Mouse (Mus musculus) layer of hippocampus, adult 9-10 months (tissue): ENCODE measurements at regions not wholly inside any gene's neighbourhood (a gene's known extent, or its start where the extent isn't known, plus 50 kb on each side); places are given as distances from the start of the nearest gene placed in this dataset.
A peak's percentile ranks its signal among the peaks of the same experiment; 100 is the strongest.

Experiments
- DNase-seq: peaks from one replicate; pipeline ENCODE4 v3.0.0; 2022; ENCODE audit warnings: low spot score

DNA sequence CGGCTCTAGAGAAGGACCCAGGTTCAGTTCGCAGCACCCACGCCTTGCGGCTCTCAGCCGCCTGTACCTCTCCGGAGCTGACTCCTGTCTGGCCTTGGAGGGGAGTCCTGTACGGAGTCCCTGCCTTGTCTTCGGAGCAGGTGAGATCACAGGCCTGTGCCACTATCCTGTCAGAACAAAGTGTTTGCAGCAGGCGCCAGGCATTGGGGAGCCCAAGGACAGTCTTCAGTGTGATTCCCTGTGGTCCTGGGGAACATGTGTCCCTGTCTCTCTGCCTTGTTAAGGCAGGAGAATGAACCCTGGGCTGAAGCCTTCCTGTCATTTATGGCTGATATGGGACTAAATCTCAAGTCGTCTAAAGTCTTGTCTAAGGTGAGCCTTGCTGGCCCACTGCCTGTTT lies 176.5 kb downstream of the Vrk1 start:
- no peak for DNase-seq

DNA sequence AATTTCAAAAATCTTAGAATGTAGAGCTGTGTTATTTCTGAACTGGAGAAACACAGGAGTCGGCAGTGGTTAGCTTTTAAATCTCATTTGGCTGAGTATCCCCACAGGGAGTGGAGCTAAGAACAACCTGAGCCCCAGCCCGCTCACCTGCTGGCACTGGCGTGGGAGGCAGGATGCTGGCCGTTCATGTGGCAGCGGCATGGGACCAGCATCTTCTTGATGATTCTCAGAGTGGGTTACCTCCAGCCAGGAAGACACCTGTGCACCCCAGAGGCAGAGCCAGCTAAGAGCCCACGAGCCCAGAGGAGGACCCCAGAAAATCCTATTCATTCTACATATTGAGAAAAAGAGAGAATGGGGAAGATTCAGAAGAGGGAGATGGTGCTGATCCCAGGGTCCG lies 181.7 kb downstream of the Vrk1 start:
- no peak for DNase-seq

GRCm38 (mm10) chr12:106199302-106199701 lies 189.3 kb downstream of the Vrk1 start:
- no peak for DNase-seq

GRCm38 (mm10) chr12:106203526-106203925 lies 193.5 kb downstream of the Vrk1 start:
- DNase-seq, result no peak

- no peak for DNase-seq
These were observed 200.9 kb downstream of the Vrk1 start for GRCm38 (mm10) chr12:106210959-106211358.

- DNase-seq, result no peak
These were observed 201.5 kb downstream of the Vrk1 start for GRCm38 (mm10) chr12:106211488-106211887.

- no peak for DNase-seq
These were observed 202.4 kb downstream of the Vrk1 start for GRCm38 (mm10) chr12:106212397-106212796.

GRCm38 (mm10) chr12:106220071-106220470 lies 210.0 kb downstream of the Vrk1 start:
- no peak for DNase-seq

DNA sequence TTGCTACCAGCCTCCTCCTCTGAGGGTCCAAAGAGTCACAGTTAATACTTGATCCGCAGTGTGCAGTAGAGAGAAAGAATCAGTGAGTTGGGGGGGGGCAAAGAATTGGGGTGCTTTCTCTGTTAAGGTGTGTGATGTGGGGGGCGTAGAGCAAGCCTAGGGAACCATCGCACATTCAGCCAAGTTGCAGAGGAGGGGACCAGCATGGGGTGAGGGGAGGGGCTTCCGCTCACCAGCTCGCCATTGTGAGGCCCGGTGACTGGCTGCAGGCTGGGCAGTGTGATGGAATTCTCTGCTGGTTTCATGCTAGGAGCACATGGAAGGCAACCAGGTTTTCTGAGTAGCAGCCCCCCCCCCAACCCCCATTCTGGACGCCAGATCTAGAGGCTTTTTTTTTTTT lies 216.2 kb downstream of the Vrk1 start:
- no peak for DNase-seq

- peak; percentile 3 for DNase-seq
These were observed 216.9 kb downstream of the Vrk1 start for GRCm38 (mm10) chr12:106226776-106227562.

GRCm38 (mm10) chr12:106227563-106227840 lies 217.5 kb downstream of the Vrk1 start:
- DNase-seq, result no peak

- DNase-seq, result no peak
These were observed 235.3 kb downstream of the Vrk1 start for GRCm38 (mm10) chr12:106245178-106245840.

- DNase-seq, result no peak
These were observed 263.6 kb downstream of the Vrk1 start for GRCm38 (mm10) chr12:106273591-106273990.

GRCm38 (mm10) chr12:106277886-106278285 lies 267.9 kb downstream of the Vrk1 start:
- DNase-seq, result no peak

GRCm38 (mm10) chr12:106282491-106283106 lies 272.6 kb downstream of the Vrk1 start:
- DNase-seq, result no peak

GRCm38 (mm10) chr12:106284814-106285213 lies 274.8 kb downstream of the Vrk1 start:
- no peak for DNase-seq

GRCm38 (mm10) chr12:106288791-106289515 lies 278.9 kb downstream of the Vrk1 start:
- no peak for DNase-seq

GRCm38 (mm10) chr12:106291476-106292046 lies 281.5 kb downstream of the Vrk1 start:
- no peak for DNase-seq

GRCm38 (mm10) chr12:106293117-106293516 lies 283.1 kb downstream of the Vrk1 start:
- DNase-seq, result no peak

DNA sequence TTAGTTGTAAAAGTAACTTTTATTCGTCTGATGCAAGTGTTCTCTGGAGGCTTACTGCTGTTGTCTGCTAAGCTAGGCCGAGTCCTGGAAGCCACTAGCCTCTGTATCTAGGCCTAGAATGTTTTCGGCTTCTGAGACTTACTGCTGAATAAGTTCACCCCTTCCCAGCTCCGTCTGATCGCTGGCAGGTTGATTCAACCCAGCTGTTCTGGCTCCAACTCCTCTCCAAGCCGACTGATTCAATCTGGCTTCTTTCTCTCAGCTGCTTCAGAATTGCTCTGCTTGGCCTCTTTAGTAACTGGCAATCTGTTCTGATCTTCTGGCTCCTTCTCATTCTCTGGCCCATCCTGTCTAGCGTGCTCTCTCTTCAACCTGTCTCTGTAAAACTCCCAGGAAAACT lies 285.6 kb downstream of the Vrk1 start:
- DNase-seq, result no peak

GRCm38 (mm10) chr12:106302617-106303016 lies 292.6 kb downstream of the Vrk1 start:
- DNase-seq, result no peak

- no peak for DNase-seq
These were observed 298.4 kb downstream of the Vrk1 start for GRCm38 (mm10) chr12:106308291-106308955.
